In genomic region chr14:20116149-20116605, GRCm38 (mm10) we compare ENCODE assay signal across 9 mouse cellular contexts. TPM values are rescaled to one million over a fixed set of nuclear protein-coding genes. Genes with fewer than 3 reads are reported as not detected.
DNase-seq lines count a peak whose midpoint lies in the region; ATAC-seq and TF ChIP-seq lines count a peak whose summit lies in the region.
"Had no signal": no experiment of that assay in that cellular context is flagged by ENCODE, and none has a peak within 500 bp of the region (broad histone marks: within the 10 kb centered on the region; RNA-seq: fewer than 3 reads in every experiment).

No protein-coding gene starts in this region.

- no peaks in the 10 kb centered on the region for H3K36me3 ChIP-seq in heart, postnatal 0 days (replicated peaks; ENCODE audit: control insufficient read depth, insufficient read depth, low read length)

- no peak overlapping the region for H3K9ac ChIP-seq in heart, postnatal 0 days (replicated peaks; ENCODE audit: low read depth, low read length)

- DNase-seq in adrenal gland, adult 2 months: peak; percentile 63
- no peak for DNase-seq in adrenal gland, postnatal 4 days (ENCODE audit: low spot score in 2 of 2)
- DNase-seq in adrenal gland, adult 8-10 months: peak; percentile 47
- peak; percentile 45 for DNase-seq in heart, postnatal 0 days (ENCODE audit: low spot score)
- peak; percentile 54 to 68 for DNase-seq in kidney, postnatal 4 days
- no peak for DNase-seq in thymus, adult 18-20 months
- DNase-seq in layer of hippocampus, adult 9-11 months: no peak
- DNase-seq: midbrain, embryonic 14.5 days had no signal

- H3K4me2 ChIP-seq in heart, postnatal 0 days (ENCODE audit: low read depth, low read length): no peak overlapping the region

- TF ChIP-seq CTCF in heart, postnatal 0 days (IDR thresholded peaks at IDR 0.05; ENCODE audit: low read depth): no peak

- no peaks in the 10 kb centered on the region for H3K27me3 ChIP-seq in heart, postnatal 0 days (ENCODE audit: control insufficient read depth, insufficient read depth, low read length)

- peak; percentile 61 for ATAC-seq in heart, postnatal 0 days (ENCODE audit: insufficient read depth, low read depth)
- ATAC-seq in inflammation-experienced regulatory T-cells, adult 6 months: no peak

- 41% methylated on average over 9 of the region's 9 CpGs for WGBS in heart, postnatal 0 days

- TF ChIP-seq EP300 in heart, postnatal 0 days (IDR thresholded peaks at IDR 0.05; ENCODE audit: low read depth): no peak

- no peaks in the 10 kb centered on the region for H3K4me1 ChIP-seq in heart, postnatal 0 days (ENCODE audit: control insufficient read depth, insufficient read depth)

- no peak overlapping the region for H3K27ac ChIP-seq in heart, postnatal 0 days (ENCODE audit: low read depth)

- H3K9me3 ChIP-seq in heart, postnatal 0 days (replicated peaks; ENCODE audit: control insufficient read depth, low read length): 0 out of 2 replicates have a peak, but pooled peaks cover 4% of the 10 kb centered on the region

- H3K4me3 ChIP-seq in heart, postnatal 0 days (ENCODE audit: low read depth, low read length): no peak overlapping the region

RNA-seq across cellular contexts. Expression of gene Saysd1, which starts 22.2 kb away (rescaled TPM):
- 1 to 10 TPM; 6.2 to 7.0 TPM for total RNA-seq in adrenal gland, adult 2 months (2021)
- 8.5 and 9.8 TPM in 2 replicates for polyA plus RNA-seq in adrenal gland, adult 2 months (2012; rRNA removed)
- total RNA-seq in adrenal gland, postnatal 4 days (2021): 1 to 10 TPM; 6.9 to 7.4 TPM
- 1 to 10 TPM; 7.8 to 9.4 (median 9.1) TPM for total RNA-seq in adrenal gland, adult 8-10 months (2022)
- total RNA-seq in heart, postnatal 0 days (2014; rRNA removed; ENCODE audit: low replicate concordance): 1.9 and 12.6 TPM in 2 replicates
- polyA plus RNA-seq in heart, postnatal 0 days (2015; fragmentation: Nextera tagmentation; extraction: Ambion mirVana): 10.4 and 10.8 TPM in 2 replicates
- polyA plus RNA-seq in inflammation-experienced regulatory T-cells, adult 6 months (2017; shearing (Covaris generic)): 10 to 100 TPM; 21.3 to 40.2 (median 21.6) TPM

Comparison
In these comparisons a context has a peak if more than half of its experiments do, and no peak if none do; other contexts are left out.
1. DNase-seq: peak in adrenal gland, adult 2 months (single experiment), adrenal gland, adult 8-10 months (single experiment), heart, postnatal 0 days (single experiment) and kidney, postnatal 4 days (2 of 2); none in adrenal gland, postnatal 4 days (0 of 2), thymus, adult 18-20 months (0 of 2) and layer of hippocampus, adult 9-11 months (single experiment).